Mouse (Mus musculus) MEL (cell line): Measurements from ENCODE around the gene A3galt2. TPM values are rescaled to one million over a fixed set of nuclear protein-coding genes. Genes with fewer than 3 reads are reported as not detected.

Experiments
- DNase-seq: peaks from one replicate; pipeline ENCODE4 v3.0.0; 2011; ENCODE audit warnings: low read depth, low spot score
- H3K27ac ChIP-seq: 2 replicates; pipeline ENCODE4 v1.5.1; 2012; ENCODE audit warnings: low read depth, mild to moderate bottlenecking, control low read depth, low read length, moderate library complexity; ENCODE audit not compliant: control insufficient read depth
- H3K27me3 ChIP-seq, 2 experiments: fragments of 150-350 bp in 1 of 2; sonication (generic) in 1 of 2; 2 replicates each; pipeline ENCODE4 v1.6.1; 2012; ENCODE audit warnings: low read length in 2 of 2, mild to moderate bottlenecking in 2 of 2, improper control_type of control experiment in 1 of 2, moderate library complexity in 1 of 2; ENCODE audit not compliant: insufficient read depth in 2 of 2, control insufficient read depth in 1 of 2
- H3K36me3 ChIP-seq, 2 experiments: 2 replicates each; pipeline ENCODE4 v1.6.1; 2012 to 2014; ENCODE audit warnings: low read length in 2 of 2, improper control_type of control experiment in 1 of 2, inconsistent platforms in 1 of 2, mild to moderate bottlenecking in 1 of 2; ENCODE audit not compliant: insufficient read depth in 2 of 2, control insufficient read depth in 1 of 2
- H3K4me1 ChIP-seq, 2 experiments: fragments of 150-350 bp in 1 of 2; sonication (generic) in 1 of 2; 2 replicates each; pipeline ENCODE4 v1.6.1; 2012; ENCODE audit warnings: low read length in 2 of 2, improper control_type of control experiment in 1 of 2, mild to moderate bottlenecking in 1 of 2; ENCODE audit not compliant: insufficient read depth in 2 of 2, control insufficient read depth in 1 of 2
- H3K4me3 ChIP-seq, 2 experiments: fragments of 150-350 bp in 1 of 2; sonication (generic) in 1 of 2; 2 replicates each; pipeline ENCODE4 v1.5.1; 2012; ENCODE audit warnings: low read depth in 2 of 2, low read length in 2 of 2, mild to moderate bottlenecking in 2 of 2, moderate library complexity in 2 of 2, control low read depth in 1 of 2, improper control_type of control experiment in 1 of 2; ENCODE audit not compliant: control insufficient read depth in 1 of 2, insufficient read depth in 1 of 2
- H3K79me2 ChIP-seq: 2 replicates; pipeline ENCODE4 v1.6.1; 2012; ENCODE audit warnings: mild to moderate bottlenecking, low read length, moderate library complexity; ENCODE audit not compliant: control insufficient read depth, poor library complexity, insufficient read depth
- H3K9ac ChIP-seq: 2 replicates; pipeline ENCODE4 v1.6.1; 2012; ENCODE audit warnings: low read depth, mild to moderate bottlenecking, control low read depth, low read length, moderate library complexity; ENCODE audit not compliant: control insufficient read depth, poor library complexity, severe bottlenecking
- H3K9me3 ChIP-seq: fragments of 150-350 bp; sonication (generic); replicated peaks from 2 replicates; pipeline ENCODE4 v1.6.1; 2012; ENCODE audit warnings: mild to moderate bottlenecking, low read length, improper control_type of control experiment, moderate library complexity; ENCODE audit not compliant: insufficient read depth
- CHD1 ChIP-seq: IDR thresholded peaks from 2 replicates; pipeline ENCODE4 v1.6.1; 2012; ENCODE audit warnings: low read depth, mild to moderate bottlenecking, inconsistent platforms, low read length, improper control_type of control experiment
- E2F4 ChIP-seq: IDR thresholded peaks from 2 replicates; pipeline ENCODE4 v1.6.1; 2011; ENCODE audit warnings: low read depth, low read length, improper control_type of control experiment, borderline replicate concordance
- EP300 ChIP-seq, 2 experiments: IDR thresholded peaks; 2 replicates each; pipeline ENCODE4 v1.6.1; 2011; ENCODE audit warnings: improper control_type of control experiment in 2 of 2, low read length in 2 of 2, low read depth in 1 of 2, mild to moderate bottlenecking in 1 of 2
- GATA1 ChIP-seq: IDR thresholded peaks from 2 replicates; pipeline ENCODE4 v1.6.1; 2011; ENCODE audit warnings: low read depth, low read length, improper control_type of control experiment
- HCFC1 ChIP-seq: IDR thresholded peaks from 2 replicates; pipeline ENCODE4 v1.6.1; 2012; ENCODE audit warnings: low read depth, mild to moderate bottlenecking, inconsistent platforms, low read length, improper control_type of control experiment, moderate library complexity
- JUND ChIP-seq: IDR thresholded peaks from 2 replicates; pipeline ENCODE4 v1.6.1; 2011; ENCODE audit warnings: low read depth, mild to moderate bottlenecking, improper control_type of control experiment, low read length
- MAFK ChIP-seq: IDR thresholded peaks from 2 replicates; pipeline ENCODE4 v1.6.1; 2011; ENCODE audit warnings: low read depth, mild to moderate bottlenecking, low read length, improper control_type of control experiment, borderline replicate concordance
- MAX ChIP-seq: IDR thresholded peaks from 2 replicates; pipeline ENCODE4 v1.6.1; 2011; ENCODE audit warnings: low read length, improper control_type of control experiment
- MEF2A ChIP-seq: IDR thresholded peaks from 2 replicates; pipeline ENCODE4 v1.6.1; 2014; ENCODE audit warnings: low read depth, mild to moderate bottlenecking, inconsistent platforms, low read length, improper control_type of control experiment; ENCODE audit not compliant: poor library complexity, insufficient replicate concordance, severe bottlenecking; ENCODE audit errors: extremely low read depth
- MXI1 ChIP-seq: IDR thresholded peaks from 2 replicates; pipeline ENCODE4 v1.6.1; 2011; ENCODE audit warnings: mild to moderate bottlenecking, low read depth, low read length, improper control_type of control experiment
- MYB ChIP-seq: IDR thresholded peaks from 2 replicates; pipeline ENCODE4 v1.6.1; 2011; ENCODE audit warnings: mild to moderate bottlenecking, low read depth, low read length, improper control_type of control experiment
- MYC ChIP-seq: IDR thresholded peaks from 2 replicates; pipeline ENCODE4 v1.6.1; 2011; ENCODE audit warnings: low read depth, mild to moderate bottlenecking, low read length, improper control_type of control experiment, moderate library complexity
- NELFE ChIP-seq: IDR thresholded peaks from 2 replicates; pipeline ENCODE4 v1.6.1; 2011; ENCODE audit warnings: low read depth, low read length, improper control_type of control experiment
- POLR2AphosphoS2 ChIP-seq: IDR thresholded peaks from 2 replicates; pipeline ENCODE4 v1.6.1; 2011; ENCODE audit warnings: low read length, improper control_type of control experiment
- POLR2AphosphoS5 ChIP-seq: IDR thresholded peaks from 2 replicates; pipeline ENCODE4 v1.6.1; 2012; ENCODE audit warnings: low read depth, borderline replicate concordance, mild to moderate bottlenecking, inconsistent platforms, low read length, moderate library complexity, mixed read lengths
- RAD21 ChIP-seq: IDR thresholded peaks from 2 replicates; pipeline ENCODE4 v1.6.1; 2011; ENCODE audit warnings: mild to moderate bottlenecking, low read depth, low read length, improper control_type of control experiment
- RCOR1 ChIP-seq: IDR thresholded peaks from 2 replicates; pipeline ENCODE4 v1.6.1; 2012; ENCODE audit warnings: low read depth, mild to moderate bottlenecking, inconsistent platforms, low read length, improper control_type of control experiment
- SIN3A ChIP-seq: IDR thresholded peaks from 2 replicates; pipeline ENCODE4 v1.6.1; 2012; ENCODE audit warnings: low read length, improper control_type of control experiment, inconsistent platforms
- TBP ChIP-seq: IDR thresholded peaks from 2 replicates; pipeline ENCODE4 v1.8.0; 2011; ENCODE audit warnings: low read depth, low read length, improper control_type of control experiment
- TCF12 ChIP-seq: IDR thresholded peaks from 2 replicates; pipeline ENCODE4 v1.6.1; 2014; ENCODE audit warnings: low read depth, mild to moderate bottlenecking, inconsistent platforms, low read length, improper control_type of control experiment, moderate library complexity
- USF2 ChIP-seq, 2 experiments: IDR thresholded peaks; 2 replicates each; pipeline ENCODE4 v1.6.1; 2011 to 2012; ENCODE audit warnings: improper control_type of control experiment in 2 of 2, low read length in 2 of 2, borderline replicate concordance in 1 of 2, inconsistent platforms in 1 of 2, low read depth in 1 of 2, mild to moderate bottlenecking in 1 of 2; ENCODE audit not compliant: insufficient read depth in 1 of 2
- ZC3H11A ChIP-seq: IDR thresholded peaks from 2 replicates; pipeline ENCODE4 v1.6.1; 2012; ENCODE audit warnings: low read depth, mild to moderate bottlenecking, inconsistent platforms, low read length, improper control_type of control experiment
- ZKSCAN1 ChIP-seq: IDR thresholded peaks from 2 replicates; pipeline ENCODE4 v1.6.1; 2012; ENCODE audit warnings: low read depth, mild to moderate bottlenecking, inconsistent platforms, low read length, improper control_type of control experiment, moderate library complexity
- ZNF384 ChIP-seq: IDR thresholded peaks from 2 replicates; pipeline ENCODE4 v1.6.1; 2012; ENCODE audit warnings: low read depth, mild to moderate bottlenecking, inconsistent platforms, low read length, improper control_type of control experiment
- polyA plus RNA-seq, 2 experiments: library from polyadenylated mRNA; stranded (reverse) in 1 of 2; unstranded in 1 of 2; fragments of >175 nt in 1 of 2; fragments of >200 nt in 1 of 2; gene quantifications; 2 replicates each; pipeline versions ENCODE4 v1.2.1 to v1.2.4; 2012; ENCODE audit warnings: low replicate concordance in 2 of 2, low read depth in 1 of 2; ENCODE audit not compliant: insufficient read length in 2 of 2, insufficient read depth in 1 of 2, missing spikeins in 1 of 2
- total RNA-seq: library from RNA; depleted of rRNA; stranded (reverse); fragments of 300-350 nt; gene quantifications from 2 replicates; pipeline ENCODE4 v1.2.3, GENCODE M21; 2012

A3galt2 gene
- total and polyA plus RNA-seq, 3 experiments = 0.06 TPM; not detected in 2

GRCm38 (mm10) chr4:128737825-128738610 is 17.1 kb upstream of the A3galt2 start:
- H3K27me3 ChIP-seq = no peaks in the 10 kb centered on the region

GRCm38 (mm10) chr4:128740878-128741277 is 14.3 kb upstream of the A3galt2 start:
- Histone ChIP-seq H3K4me3 (no peak overlapping the region), H3K9ac (no peak overlapping the region), H3K36me3 (peaks cover 0 to 5% of the 10 kb centered on the region in 2 experiments; a peak in 2 of 4 replicates), H3K79me2 (no peaks in the 10 kb centered on the region), H3K9me3 (no peaks in the 10 kb centered on the region), H3K27me3 (no peaks in the 10 kb centered on the region), H3K27ac (no peak overlapping the region), H3K4me1 (no peaks in the 10 kb centered on the region)
- no peak for DNase-seq
- TF ChIP-seq MEF2A (no peak), ZKSCAN1 (no peak), EP300 (IDR thresholded peaks at IDR 0.05; ENCODE audit: low read depth in 1 of 2, low read length in 2 of 2) (no peak), TCF12 (no peak), GATA1 (no peak), NELFE (no peak), MYB (no peak), POLR2AphosphoS2 (no peak), RCOR1 (no peak), JUND (no peak), ZC3H11A (no peak), HCFC1 (no peak), E2F4 (no peak), MAFK (no peak), MYC (no peak), USF2 (IDR thresholded peaks at IDR 0.05; ENCODE audit: borderline replicate concordance in 1 of 2, insufficient read depth in 1 of 2, low read depth in 1 of 2, low read length in 2 of 2) (no peak), RAD21 (no peak), SIN3A (no peak), TBP (no peak), MAX (no peak)

More at GRCm38 (mm10) chr4:128737825-128738610, 17.1 kb upstream of the A3galt2 start:
- Histone ChIP-seq H3K4me1 (peaks cover 0 to 3% of the 10 kb centered on the region in 2 experiments; a peak in 1 of 4 replicates), H3K79me2 (peaks cover 1% of the 10 kb centered on the region; the same call in 1 of the 2 replicates)
- TF ChIP-seq CHD1 (no peak), MYC (no peak), POLR2AphosphoS5 (no peak), MAFK (no peak), TBP (no peak), ZKSCAN1 (no peak), E2F4 (no peak), ZNF384 (no peak), USF2 (IDR thresholded peaks at IDR 0.05; ENCODE audit: borderline replicate concordance in 1 of 2, insufficient read depth in 1 of 2, low read depth in 1 of 2, low read length in 2 of 2) (no peak), MXI1 (no peak)
- TF ChIP-seq, all 39 proteins: peak for 0
- H3K9me3 ChIP-seq = no peaks in the 10 kb centered on the region
- no peak overlapping the region for H3K27ac ChIP-seq
- no peak overlapping the region for H3K9ac ChIP-seq
- H3K36me3 ChIP-seq = peaks cover 2% of the 10 kb centered on the region in 2 experiments; a peak in 2 of 4 replicates
- DNase-seq = no peak
- H3K4me3 ChIP-seq = no peak overlapping the region
